ENCODE assay signal across 14 mouse cellular contexts in the genomic region with DNA sequence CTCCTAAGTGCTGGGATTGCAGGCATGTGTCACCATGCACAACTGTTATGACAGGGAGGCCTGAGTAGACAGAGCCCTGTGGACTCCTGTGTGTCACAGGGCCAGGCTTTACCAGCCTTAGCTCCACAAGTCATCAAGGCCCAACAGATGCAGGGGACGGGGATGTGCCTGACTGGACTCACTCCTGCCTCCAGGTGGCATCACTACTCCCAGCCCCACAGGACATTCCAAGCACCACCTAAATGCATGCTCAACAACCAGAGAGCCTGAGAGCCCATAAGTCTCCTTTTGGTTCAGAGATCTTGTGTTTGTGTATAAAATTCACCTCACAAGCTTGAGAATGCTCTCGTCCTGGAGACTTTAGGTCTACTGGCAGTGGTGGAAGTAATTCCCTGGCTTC. TPM values are rescaled to one million over a fixed set of nuclear protein-coding genes. Genes with fewer than 3 reads are reported as not detected.
A peak's percentile ranks its signal among the peaks of the same experiment; 100 is the strongest.
DNase-seq lines count a peak whose midpoint lies in the region; ATAC-seq and TF ChIP-seq lines count a peak whose summit lies in the region.
"Had no signal": no experiment of that assay in that cellular context is flagged by ENCODE, and none has a peak within 500 bp of the region (broad histone marks: within the 10 kb centered on the region; RNA-seq: fewer than 3 reads in every experiment).

No protein-coding gene starts in this region.

- no peaks in the 10 kb centered on the region for H3K9me3 ChIP-seq in lung, postnatal 0 days (ENCODE audit: low read length)
- no peaks in the 10 kb centered on the region for H3K9me3 ChIP-seq in stomach, postnatal 0 days (ENCODE audit: control insufficient read depth, low read length)

- no peak overlapping the region for H3K9ac ChIP-seq in lung, postnatal 0 days (replicated peaks; ENCODE audit: low read depth)
- no peak overlapping the region for H3K9ac ChIP-seq in stomach, postnatal 0 days (ENCODE audit: low read length)

- intact Hi-C loops in gastrocnemius, adult 2 months (cut with DNase I) = no loop called here

- no peaks in the 10 kb centered on the region for H3K27me3 ChIP-seq in lung, postnatal 0 days (replicated peaks; ENCODE audit: insufficient read depth, low read length)
- no peaks in the 10 kb centered on the region for H3K27me3 ChIP-seq in stomach, postnatal 0 days (ENCODE audit: control insufficient read depth, insufficient read depth, low read length)

- no peak for DNase-seq in gastrocnemius, adult 2 months
- DNase-seq in gastrocnemius, adult 8-10 months (ENCODE audit: low spot score in 2 of 2) = no peak
- DNase-seq in lung, postnatal 0 days (ENCODE audit: low spot score) = no peak
- no peak for DNase-seq in lung, postnatal 25 days (ENCODE audit: low spot score)
- DNase-seq in liver = peak; percentile 49
- no peak for DNase-seq in stomach, postnatal 0 days (ENCODE audit: low spot score)
- DNase-seq in adrenal gland, postnatal 36 days = no peak
- no peak for DNase-seq in spleen, adult 18-20 months
- DNase-seq: adrenal gland, adult 8-10 months; heart, postnatal 36 days; lung, postnatal 14 days; retina, postnatal 1 day had no signal

- WGBS in lung, postnatal 0 days = 77% methylated on average over 2 of the region's 2 CpGs
- WGBS in stomach, postnatal 0 days = 73% methylated on average over 2 of the region's 2 CpGs

- ATAC-seq in lung, postnatal 0 days = no peak
- no peak for ATAC-seq in stomach, postnatal 0 days (ENCODE audit: low FRiP score, low TSS enrichment)
- ATAC-seq: midbrain, embryonic 16.5 days had no signal

- H3K36me3 ChIP-seq in lung, postnatal 0 days (ENCODE audit: insufficient read depth, low read length) = peaks cover 27% of the 10 kb centered on the region
- H3K36me3 ChIP-seq in stomach, postnatal 0 days (ENCODE audit: control insufficient read depth, insufficient read depth, low read length) = peaks cover 27% of the 10 kb centered on the region

- H3K4me2 ChIP-seq in lung, postnatal 0 days (replicated peaks; ENCODE audit: low read depth, low read length) = no peak overlapping the region
- no peak overlapping the region for H3K4me2 ChIP-seq in stomach, postnatal 0 days (replicated peaks; ENCODE audit: low read depth)

- no peak overlapping the region for H3K4me3 ChIP-seq in gastrocnemius, adult 2 months
- no peak overlapping the region for H3K4me3 ChIP-seq in lung, postnatal 0 days (ENCODE audit: low read depth, low read length)
- H3K4me3 ChIP-seq in stomach, postnatal 0 days (ENCODE audit: low read depth, low read length) = no peak overlapping the region

- peak; percentile 20; the same call in 1 of the 2 replicates for TF ChIP-seq CTCF in gastrocnemius, adult 2 months (IDR thresholded peaks at IDR 0.05)
- peak; percentile 30; the same call in 1 of the 2 replicates for TF ChIP-seq CTCF in lung, postnatal 0 days (IDR thresholded peaks at IDR 0.05)
- TF ChIP-seq CTCF in stomach, postnatal 0 days (IDR thresholded peaks at IDR 0.05; ENCODE audit: low read depth) = peak; percentile 45

- H3K4me1 ChIP-seq in lung, postnatal 0 days (ENCODE audit: insufficient read depth, low read depth, low read length) = no peaks in the 10 kb centered on the region
- H3K4me1 ChIP-seq in stomach, postnatal 0 days (replicated peaks; ENCODE audit: control insufficient read depth, insufficient read depth) = no peaks in the 10 kb centered on the region

- no peak overlapping the region for H3K27ac ChIP-seq in gastrocnemius, adult 2 months
- no peak overlapping the region for H3K27ac ChIP-seq in lung, postnatal 0 days (ENCODE audit: low read length)
- no peak overlapping the region for H3K27ac ChIP-seq in stomach, postnatal 0 days (replicated peaks)

- TF ChIP-seq EP300 in lung, postnatal 0 days (IDR thresholded peaks at IDR 0.05) = no peak
- TF ChIP-seq EP300 in stomach, postnatal 0 days (optimal IDR thresholded peaks at IDR 0.05) = no peak

RNA-seq across cellular contexts. Expression of gene Ccdc74a, which starts 8.7 kb away (rescaled TPM):
- total RNA-seq in gastrocnemius, adult 2 months (2021) = under 1 TPM; 0.61 to 0.78 TPM
- total RNA-seq in gastrocnemius, adult 8-10 months (2022) = under 1 TPM in 2 of 4 experiments, not detected in 2; 0.41 to 0.81 TPM
- 10.4 and 13.0 TPM in 2 replicates for polyA plus RNA-seq in lung, postnatal 0 days (2015; fragmentation: Nextera tagmentation; extraction: Ambion mirVana)
- 4.8 and 4.9 TPM in 2 replicates for polyA plus RNA-seq in stomach, postnatal 0 days (2015; fragmentation: Nextera tagmentation; extraction: Ambion mirVana)
- 1 to 10 TPM; 1.5 to 2.5 TPM for total RNA-seq in adrenal gland, postnatal 36 days (2021)
- total RNA-seq: granulocyte monocyte progenitor cell, adult 5-6 weeks had no signal

RNA-seq across cellular contexts. Expression of gene Smpd4, which starts 18.5 kb away (rescaled TPM):
- total RNA-seq in gastrocnemius, adult 2 months (2021) = 10 to 100 TPM; 10.8 to 11.2 TPM
- 10 to 100 TPM in 3 of 4 experiments, 1 to 10 TPM in 1; 8.8 to 13.8 (median 12.1) TPM for total RNA-seq in gastrocnemius, adult 8-10 months (2022)
- polyA plus RNA-seq in lung, postnatal 0 days (2015; fragmentation: Nextera tagmentation; extraction: Ambion mirVana) = 7.9 and 8.8 TPM in 2 replicates
- polyA plus RNA-seq in stomach, postnatal 0 days (2015; fragmentation: Nextera tagmentation; extraction: Ambion mirVana) = 7.7 and 9.7 TPM in 2 replicates
- total RNA-seq in adrenal gland, postnatal 36 days (2021) = 10 to 100 TPM; 24.5 to 28.1 TPM

RNA-seq across cellular contexts. Expression of gene Slc7a4, which starts 54.6 kb away (rescaled TPM):
- total RNA-seq in gastrocnemius, adult 2 months (2021) = under 1 TPM in 1 of 2 experiments, not detected in 1; 0.22 TPM
- total RNA-seq in gastrocnemius, adult 8-10 months (2022) = under 1 TPM in 2 of 4 experiments, not detected in 2; 0.19 to 0.40 TPM
- 12.2 and 14.5 TPM in 2 replicates for polyA plus RNA-seq in lung, postnatal 0 days (2015; fragmentation: Nextera tagmentation; extraction: Ambion mirVana)
- polyA plus RNA-seq in stomach, postnatal 0 days (2015; fragmentation: Nextera tagmentation; extraction: Ambion mirVana) = 22.8 and 24.4 TPM in 2 replicates
- total RNA-seq in adrenal gland, postnatal 36 days (2021) = 10 to 100 TPM; 10.1 to 17.8 TPM

Comparison
In these comparisons a context has a peak if more than half of its experiments do, and no peak if none do; other contexts are left out.
1. RNA of gene Slc7a4, which starts 54.6 kb away (total RNA-seq): 10.1 to 17.8 TPM in adrenal gland, postnatal 36 days; 0.19 to 0.40 TPM in gastrocnemius, adult 8-10 months and 0.22 TPM in gastrocnemius, adult 2 months; every median in the first group is over 4 times any median in the second.
2. Peak in every context shown above with its lines, with median percentiles within 50 percentile points of each other: CTCF ChIP-seq.